Comparison of ENCODE assay signal across 8 mouse cellular contexts in the genomic region with DNA sequence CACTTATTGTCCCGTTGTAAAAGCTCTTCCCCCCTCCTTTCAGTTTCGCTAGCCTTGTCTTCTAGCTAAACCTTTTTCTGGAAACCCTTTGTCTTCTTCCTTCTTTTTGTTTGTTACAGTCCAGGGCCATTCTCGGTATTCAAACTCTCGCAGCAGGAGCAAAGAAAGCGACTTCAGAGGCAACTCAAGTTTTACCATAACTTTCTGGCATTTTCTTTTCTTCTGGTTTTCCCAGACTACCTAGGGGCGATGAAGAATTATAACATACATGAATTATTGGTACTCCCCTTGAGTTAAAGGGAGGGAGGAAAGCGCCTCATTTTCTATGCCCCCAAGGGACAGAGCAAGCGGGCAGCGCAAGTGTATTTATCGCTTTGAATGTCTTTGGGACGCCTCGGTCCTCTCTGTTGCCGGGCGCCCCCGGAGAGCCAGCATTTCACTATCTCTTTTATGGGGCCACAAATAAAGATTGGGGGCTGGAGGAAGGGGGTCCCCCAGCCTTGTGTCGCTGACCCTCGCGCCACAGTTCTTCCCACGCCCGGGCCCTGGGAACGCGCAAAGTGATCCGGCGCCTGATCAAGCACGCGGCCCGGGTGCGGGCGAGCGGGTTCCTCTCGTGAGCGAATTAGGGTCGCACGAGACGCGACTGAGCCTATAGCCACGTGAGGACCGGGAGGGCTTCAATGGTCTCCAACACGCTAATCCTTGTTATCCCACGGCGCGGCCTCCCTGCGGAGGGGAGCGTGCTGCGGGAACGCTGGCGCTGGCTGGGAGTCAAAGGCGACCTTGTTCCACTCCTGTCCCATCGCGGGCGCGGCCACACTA. TPM values are rescaled to one million over a fixed set of nuclear protein-coding genes. Genes with fewer than 3 reads are reported as not detected.
A peak's percentile ranks its signal among the peaks of the same experiment; 100 is the strongest.
DNase-seq lines count a peak whose midpoint lies in the region; ATAC-seq and TF ChIP-seq lines count a peak whose summit lies in the region.

No protein-coding gene starts in this region.

- WGBS in kidney, postnatal 0 days: 2% methylated on average over 52 of the region's 52 CpGs
- WGBS in hindbrain, embryonic 15.5 days: under 1% methylated on average over 52 of the region's 52 CpGs
- WGBS in neural tube, embryonic 13.5 days: under 1% methylated on average over 52 of the region's 52 CpGs

- no peak for ATAC-seq in kidney, postnatal 0 days (replicated peaks; ENCODE audit: low FRiP score, low read depth)
- ATAC-seq in hindbrain, embryonic 15.5 days (ENCODE audit: low FRiP score, low read depth): no peak
- no peak for ATAC-seq in neural tube, embryonic 13.5 days (ENCODE audit: low read depth)
- ATAC-seq in inflammation-experienced regulatory T-cells, adult 6 months: no peak

- no peaks in the 10 kb centered on the region for H3K9me3 ChIP-seq in kidney, postnatal 0 days (replicated peaks; ENCODE audit: low read length)
- no peaks in the 10 kb centered on the region for H3K9me3 ChIP-seq in hindbrain, embryonic 15.5 days
- no peaks in the 10 kb centered on the region for H3K9me3 ChIP-seq in neural tube, embryonic 13.5 days

- H3K9ac ChIP-seq in kidney, postnatal 0 days (ENCODE audit: low read depth, low read length): no peak overlapping the region
- H3K9ac ChIP-seq in hindbrain, embryonic 15.5 days: no peak overlapping the region
- H3K9ac ChIP-seq in neural tube, embryonic 13.5 days: peak overlapping the region; percentile 60

- no peak for TF ChIP-seq CTCF in kidney, postnatal 0 days (IDR thresholded peaks at IDR 0.05; ENCODE audit: low read depth)

- H3K36me3 ChIP-seq in kidney, postnatal 0 days (ENCODE audit: insufficient read depth, low read length): no peaks in the 10 kb centered on the region
- no peaks in the 10 kb centered on the region for H3K36me3 ChIP-seq in hindbrain, embryonic 15.5 days
- no peaks in the 10 kb centered on the region for H3K36me3 ChIP-seq in neural tube, embryonic 13.5 days

- peak overlapping the region; percentile 18 for H3K4me3 ChIP-seq in kidney, postnatal 0 days (replicated peaks; ENCODE audit: low read depth, low read length)
- peak overlapping the region; percentile 25 for H3K4me3 ChIP-seq in hindbrain, embryonic 15.5 days
- H3K4me3 ChIP-seq in neural tube, embryonic 13.5 days: peak overlapping the region; percentile 33

- peaks cover 85% of the 10 kb centered on the region for H3K27me3 ChIP-seq in kidney, postnatal 0 days (ENCODE audit: insufficient read depth, low read length)
- peaks cover 95% of the 10 kb centered on the region for H3K27me3 ChIP-seq in hindbrain, embryonic 15.5 days
- peaks cover 100% of the 10 kb centered on the region for H3K27me3 ChIP-seq in neural tube, embryonic 13.5 days

- H3K4me2 ChIP-seq in kidney, postnatal 0 days (ENCODE audit: low read length): peak overlapping the region; percentile 35
- H3K4me2 ChIP-seq in hindbrain, embryonic 15.5 days: peak overlapping the region; percentile 54
- peak overlapping the region; percentile 61 for H3K4me2 ChIP-seq in neural tube, embryonic 13.5 days

- no peak for DNase-seq in kidney, postnatal 0 days (ENCODE audit: low spot score)
- no peak for DNase-seq in kidney, postnatal 36 days
- DNase-seq in embryo, embryonic 11 days: peak; percentile 67
- no peak for DNase-seq in right cerebral cortex, postnatal 14 days
- no peak for DNase-seq in adipocyte (ENCODE audit: low spot score)

- H3K27ac ChIP-seq in kidney, postnatal 0 days: no peak overlapping the region
- no peak overlapping the region for H3K27ac ChIP-seq in hindbrain, embryonic 15.5 days (replicated peaks)
- no peak overlapping the region for H3K27ac ChIP-seq in neural tube, embryonic 13.5 days (replicated peaks)

- H3K4me1 ChIP-seq in kidney, postnatal 0 days (replicated peaks; ENCODE audit: insufficient read depth, low read length): no peaks in the 10 kb centered on the region
- peaks cover 23% of the 10 kb centered on the region for H3K4me1 ChIP-seq in hindbrain, embryonic 15.5 days (replicated peaks)
- peaks cover 44% of the 10 kb centered on the region for H3K4me1 ChIP-seq in neural tube, embryonic 13.5 days (replicated peaks)

RNA-seq across cellular contexts. Expression of gene Neurog1, which starts 6.4 kb away (rescaled TPM):
- polyA plus RNA-seq in kidney, postnatal 0 days (2015; fragmentation: Nextera tagmentation; extraction: Ambion mirVana): not detected in 2 replicates
- 1.5 and 16.1 TPM in 2 replicates for polyA plus RNA-seq in hindbrain, embryonic 15.5 days (2015; fragmentation: Nextera tagmentation; extraction: Ambion mirVana)
- 4.5 and 5.6 TPM in 2 replicates for polyA plus RNA-seq in neural tube, embryonic 13.5 days (2015; fragmentation: Nextera tagmentation; extraction: Ambion mirVana)
- not detected for polyA plus RNA-seq in inflammation-experienced regulatory T-cells, adult 6 months (2017; shearing (Covaris generic))

RNA-seq across cellular contexts. Expression of gene Cxcl14, which starts 37.9 kb away (rescaled TPM):
- polyA plus RNA-seq in kidney, postnatal 0 days (2015; fragmentation: Nextera tagmentation; extraction: Ambion mirVana): 76.4 and 88.1 TPM in 2 replicates
- polyA plus RNA-seq in hindbrain, embryonic 15.5 days (2015; fragmentation: Nextera tagmentation; extraction: Ambion mirVana): 6.2 and 19.7 TPM in 2 replicates
- 3.0 and 11.7 TPM in 2 replicates for polyA plus RNA-seq in neural tube, embryonic 13.5 days (2015; fragmentation: Nextera tagmentation; extraction: Ambion mirVana)
- not detected for polyA plus RNA-seq in inflammation-experienced regulatory T-cells, adult 6 months (2017; shearing (Covaris generic))
